Mouse (Mus musculus): ENCODE measurements at regions not wholly inside any gene's neighbourhood (a gene's known extent, or its start where the extent isn't known, plus 50 kb on each side); places are given as distances from the start of the nearest gene placed in this dataset.
"Not testable (repeated sequence)": the region's sequence is repeated elsewhere in the genome, so short reads cannot be mapped to it uniquely, and the experiment has no call there.

DNA sequence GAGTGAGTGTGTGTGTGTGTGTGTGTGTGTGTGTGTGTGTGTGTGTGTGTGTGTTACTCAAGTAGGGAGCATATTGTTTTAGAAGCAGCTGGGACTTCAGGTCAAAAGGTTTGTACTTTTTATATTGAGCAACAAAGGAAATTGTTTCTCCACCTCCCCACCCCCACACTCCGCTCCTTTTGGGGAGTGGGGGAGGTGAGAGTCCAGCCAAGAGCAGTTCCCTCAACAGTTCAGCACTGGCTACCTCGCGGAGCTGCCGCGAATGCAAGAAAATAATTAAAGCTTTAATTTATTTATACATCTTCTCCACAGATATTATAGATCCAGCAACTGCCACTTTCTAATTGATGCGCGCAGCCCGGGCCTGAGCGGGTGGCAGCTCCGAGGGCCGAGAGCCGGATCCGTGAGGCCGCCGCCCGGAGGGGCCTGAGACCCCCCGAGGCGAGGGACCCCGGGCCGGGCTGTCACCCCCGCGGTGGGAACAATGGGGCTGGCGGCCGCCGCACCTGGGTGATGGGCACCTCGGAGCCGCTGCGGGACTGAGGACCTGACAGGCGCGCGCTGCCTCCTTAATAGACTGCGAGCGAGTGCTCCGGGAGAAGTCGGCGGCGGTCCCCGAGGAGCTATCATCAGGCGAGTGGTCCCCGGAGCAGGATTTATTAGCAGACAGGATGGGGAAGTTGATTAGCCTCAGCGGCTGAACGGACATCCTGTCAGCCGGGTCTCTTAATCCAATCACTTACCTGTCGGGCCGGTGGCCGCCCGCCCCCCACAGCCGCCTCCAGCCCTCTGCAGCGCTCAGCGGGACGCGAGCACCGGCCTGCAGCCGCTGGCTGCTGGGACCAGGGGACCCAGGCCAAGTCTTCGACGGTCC is 124.4 kb downstream of the Melk start:
- Histone ChIP-seq H3K4me3 (peak overlapping the region; percentile 70), H3K9me3 (no peaks in the 10 kb centered on the region), H3K4me1 (peaks cover 12% of the 10 kb centered on the region), H3K27me3 (replicated peaks; ENCODE audit: low read depth, poor library complexity, severe bottlenecking) (peaks cover 90% of the 10 kb centered on the region), H3K36me3 (replicated peaks) (no peaks in the 10 kb centered on the region), H3K27ac (replicated peaks) (no peak overlapping the region; the same call in 1 of the 2 replicates)
- DNase-seq (ENCODE audit: low spot score), result peak; percentile 60
- WGBS, result under 1% methylated on average over 56 of the region's 56 CpGs

DNA sequence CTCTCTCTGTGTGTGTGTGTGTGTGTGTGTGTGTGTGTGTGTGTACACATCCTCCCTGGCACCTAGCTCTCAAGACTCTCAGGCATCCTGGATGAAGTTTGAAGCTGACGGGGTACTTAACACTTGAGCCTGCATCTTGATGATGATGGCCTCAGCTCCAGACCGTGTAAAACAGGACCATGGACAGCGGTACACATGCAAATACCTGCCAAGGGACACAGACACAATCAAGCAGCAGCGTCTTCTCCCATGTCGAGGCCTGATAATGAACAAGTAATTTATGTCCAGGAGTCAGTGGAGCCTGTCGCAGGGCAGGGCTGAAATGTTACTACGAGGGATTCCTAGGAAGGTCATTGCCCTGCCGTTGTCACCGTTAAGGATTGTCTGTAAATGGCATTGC is 133.9 kb downstream of the Melk start:
- DNase-seq (ENCODE audit: low spot score), result peak; percentile 67
- no peak overlapping the region for H3K4me3 ChIP-seq
- no peaks in the 10 kb centered on the region for H3K9me3 ChIP-seq
- no peak overlapping the region for H3K27ac ChIP-seq (replicated peaks)
- H3K4me1 ChIP-seq, result no peaks in the 10 kb centered on the region
- H3K36me3 ChIP-seq (replicated peaks), result no peaks in the 10 kb centered on the region
- peaks cover 3% of the 10 kb centered on the region for H3K27me3 ChIP-seq (replicated peaks; ENCODE audit: low read depth, poor library complexity, severe bottlenecking)
- WGBS, result 45% methylated on average over 9 of the region's 9 CpGs

DNA sequence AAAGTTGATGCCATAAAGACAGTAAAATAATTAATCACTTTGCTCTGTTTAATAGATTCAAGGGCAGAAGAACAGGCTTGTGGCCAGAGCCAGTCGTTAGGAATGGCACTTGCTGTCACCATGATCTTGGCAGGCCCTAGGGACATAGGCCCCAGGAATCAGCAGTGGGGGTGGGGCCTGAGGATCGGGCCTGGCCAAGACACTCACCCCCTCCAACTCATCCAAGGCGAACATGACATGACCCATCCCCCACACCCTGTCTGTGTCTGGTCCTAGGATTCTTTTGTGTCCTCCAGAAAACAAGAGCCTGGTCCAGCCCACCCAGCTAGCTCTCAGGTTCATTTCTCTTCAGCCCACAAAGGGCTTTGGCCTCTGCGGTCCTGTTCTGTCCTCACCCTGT is 144.8 kb downstream of the Melk start:
- Histone ChIP-seq H3K27ac (replicated peaks) (no peak overlapping the region), H3K4me3 (no peak overlapping the region), H3K4me1 (peaks cover 8% of the 10 kb centered on the region), H3K27me3 (replicated peaks; ENCODE audit: low read depth, poor library complexity, severe bottlenecking) (no peaks in the 10 kb centered on the region), H3K9me3 (no peaks in the 10 kb centered on the region), H3K36me3 (replicated peaks) (no peaks in the 10 kb centered on the region)
- DNase-seq (ENCODE audit: low spot score), result no peak
- 31% methylated on average over 4 of the region's 4 CpGs for WGBS

DNA sequence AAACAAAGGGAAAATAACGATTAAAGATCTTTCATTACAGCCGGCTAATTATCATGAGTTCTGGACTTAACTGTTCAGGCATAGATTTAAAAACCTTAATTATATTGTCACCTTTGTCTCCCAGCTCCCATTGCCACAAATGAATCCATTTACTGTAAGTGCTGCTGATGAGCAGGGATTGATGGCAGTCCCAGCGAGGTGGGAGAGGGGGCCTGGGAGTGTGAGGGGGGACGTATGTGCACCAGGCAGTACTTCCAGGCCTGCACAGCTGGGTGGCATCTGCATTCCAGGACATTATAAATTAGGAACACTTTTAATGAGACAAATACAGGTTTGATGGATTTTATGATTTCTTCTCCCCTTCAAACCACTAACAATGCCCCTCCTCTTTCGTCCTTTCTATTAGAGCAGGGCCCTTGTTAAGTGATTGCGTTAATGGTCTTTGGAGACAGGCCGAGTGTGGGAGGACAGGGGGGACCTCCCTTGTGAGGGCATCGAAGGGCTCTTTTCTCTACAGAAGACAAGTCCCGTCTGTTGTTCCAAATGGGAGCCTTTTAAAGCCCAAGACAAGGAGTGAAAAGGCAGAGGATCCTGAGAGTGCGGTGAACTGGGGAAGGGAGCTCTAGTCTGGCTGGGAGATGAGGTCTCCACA is 150.3 kb downstream of the Melk start:
- H3K27me3 ChIP-seq (replicated peaks; ENCODE audit: low read depth, poor library complexity, severe bottlenecking), result no peaks in the 10 kb centered on the region
- H3K4me3 ChIP-seq, result no peak overlapping the region
- 71% methylated on average over 10 of the region's 10 CpGs for WGBS
- no peak overlapping the region for H3K27ac ChIP-seq (replicated peaks)
- no peaks in the 10 kb centered on the region for H3K9me3 ChIP-seq
- no peak for DNase-seq (ENCODE audit: low spot score)
- H3K36me3 ChIP-seq (replicated peaks), result no peaks in the 10 kb centered on the region
- peaks cover 10% of the 10 kb centered on the region; the same call in 1 of the 2 replicates for H3K4me1 ChIP-seq

DNA sequence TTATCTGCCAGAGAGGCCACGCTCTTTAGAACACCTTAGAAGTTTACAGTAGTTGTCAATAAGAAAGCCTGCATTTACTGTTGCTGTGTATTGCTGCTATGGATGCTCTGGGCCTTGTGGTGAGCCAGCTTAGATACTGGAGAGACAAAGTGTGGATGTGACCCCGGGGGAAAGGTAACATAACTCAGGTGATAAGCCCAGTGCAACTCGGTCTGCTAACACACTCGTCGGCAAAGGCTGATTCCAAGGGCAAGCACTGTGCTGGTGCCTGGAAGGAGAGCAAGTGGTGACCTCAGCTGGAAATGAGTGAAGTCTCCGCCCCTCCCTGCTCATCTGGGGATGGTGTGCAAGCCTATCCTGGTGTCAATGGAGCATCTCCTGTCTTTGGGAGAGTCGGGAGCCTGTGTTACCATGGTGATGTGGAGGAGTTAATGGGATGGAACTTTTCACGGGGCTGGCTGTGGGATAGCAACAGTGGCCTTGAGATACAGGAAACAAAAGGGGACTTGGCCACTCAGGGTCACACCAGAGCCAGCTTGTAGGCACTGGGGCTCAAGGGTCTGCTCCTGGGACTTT is 151.5 kb downstream of the Melk start:
- Histone ChIP-seq H3K9me3 (no peaks in the 10 kb centered on the region), H3K4me1 (peaks cover 9% of the 10 kb centered on the region; the same call in 1 of the 2 replicates), H3K27ac (replicated peaks) (no peak overlapping the region), H3K36me3 (replicated peaks) (no peaks in the 10 kb centered on the region), H3K4me3 (no peak overlapping the region), H3K27me3 (replicated peaks; ENCODE audit: low read depth, poor library complexity, severe bottlenecking) (no peaks in the 10 kb centered on the region)
- 57% methylated on average over 8 of the region's 8 CpGs for WGBS
- peak; percentile 12 for DNase-seq (ENCODE audit: low spot score)

DNA sequence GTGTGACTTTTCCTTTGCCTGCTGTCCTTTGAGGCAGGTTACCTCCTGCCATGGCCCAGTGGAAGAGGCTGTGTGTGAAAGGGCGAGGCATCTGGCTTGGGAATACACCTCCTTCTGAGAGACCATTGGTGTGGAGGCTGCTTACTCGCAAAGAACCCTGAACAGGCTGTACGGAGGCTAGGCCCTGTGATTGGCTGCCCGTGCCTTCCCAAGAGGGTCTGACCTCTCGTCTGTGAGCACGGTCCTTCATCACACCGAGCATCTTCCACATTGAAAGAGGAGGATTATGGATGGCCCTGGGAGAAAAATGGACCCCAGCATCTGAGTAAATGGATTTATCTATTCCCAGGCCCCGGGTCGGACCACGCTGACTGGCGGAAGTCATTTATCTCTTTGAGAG is 152.9 kb downstream of the Melk start:
- Histone ChIP-seq H3K9me3 (no peaks in the 10 kb centered on the region), H3K27me3 (replicated peaks; ENCODE audit: low read depth, poor library complexity, severe bottlenecking) (no peaks in the 10 kb centered on the region), H3K4me1 (peaks cover 9% of the 10 kb centered on the region; the same call in 1 of the 2 replicates), H3K27ac (replicated peaks) (no peak overlapping the region), H3K4me3 (no peak overlapping the region), H3K36me3 (replicated peaks) (no peaks in the 10 kb centered on the region)
- no peak for DNase-seq (ENCODE audit: low spot score)
- WGBS, result 86% methylated on average over 11 of the region's 11 CpGs

DNA sequence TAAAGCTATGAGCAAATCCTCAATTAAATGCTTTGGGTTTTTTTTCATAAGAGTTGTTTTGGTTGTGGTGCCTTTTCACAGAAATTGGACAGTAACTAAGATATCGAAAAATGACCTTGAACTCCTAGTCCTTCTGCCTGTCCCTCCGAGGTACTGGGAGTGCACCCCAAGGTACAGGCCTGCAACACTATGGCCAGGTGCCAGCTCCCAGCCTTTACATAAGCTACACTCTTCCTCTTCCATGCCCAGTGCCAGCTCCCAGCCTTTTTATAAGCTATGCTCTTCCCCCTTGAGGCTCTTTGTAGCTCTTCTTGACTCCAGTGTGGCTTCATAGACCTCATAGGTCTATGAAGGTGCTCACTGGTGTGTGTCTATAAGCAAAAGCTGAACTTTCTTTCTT is 155.2 kb downstream of the Melk start:
- Histone ChIP-seq H3K27ac (replicated peaks) (no peak overlapping the region), H3K36me3 (replicated peaks) (no peaks in the 10 kb centered on the region), H3K9me3 (no peaks in the 10 kb centered on the region), H3K4me1 (peaks cover 9% of the 10 kb centered on the region; the same call in 1 of the 2 replicates), H3K27me3 (replicated peaks; ENCODE audit: low read depth, poor library complexity, severe bottlenecking) (no peaks in the 10 kb centered on the region), H3K4me3 (no peak overlapping the region)
- WGBS, result 93% methylated on average over 2 of the region's 2 CpGs
- no peak for DNase-seq (ENCODE audit: low spot score)

DNA sequence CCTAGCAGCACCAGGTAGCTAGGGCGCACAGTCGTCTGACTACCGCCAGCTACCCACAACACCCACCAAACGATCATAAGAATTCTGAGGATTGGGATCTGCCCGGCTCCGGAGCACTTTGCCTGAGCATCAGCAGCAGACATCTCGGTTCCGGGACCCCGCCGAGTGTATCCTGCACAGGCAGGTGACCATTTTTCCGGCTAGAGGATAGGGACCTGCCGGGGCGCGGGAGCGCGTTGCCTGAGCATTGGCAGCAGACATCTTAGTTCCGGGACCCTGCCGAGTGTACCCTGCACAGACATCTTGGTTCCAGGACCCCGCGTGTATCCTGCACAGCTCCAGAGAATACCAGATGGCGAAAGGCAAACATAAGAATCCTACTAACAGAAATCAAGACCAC is 172.8 kb downstream of the Melk start:
- not testable (repeated sequence) for H3K4me3 ChIP-seq; H3K36me3 ChIP-seq (replicated peaks); H3K27ac ChIP-seq (replicated peaks); DNase-seq (ENCODE audit: low spot score); H3K9me3 ChIP-seq; H3K4me1 ChIP-seq; H3K27me3 ChIP-seq (replicated peaks; ENCODE audit: low read depth, poor library complexity, severe bottlenecking)
- 88% methylated on average over 21 of the region's 21 CpGs for WGBS

All from embryonic facial prominence, embryonic 10.5 days (tissue).